Mouse (Mus musculus) liver, adult 2 months (tissue): ENCODE data around the gene Ube4b.

Source experiments
- CTCF ChIP-seq: fragments of 200-500 bp; IDR thresholded peaks from 2 replicates; pipeline ENCODE4 v1.5.1; 2011; ENCODE audit warnings: low read depth, low read length, control low read depth
- POLR2A ChIP-seq: fragments of 200-500 bp; IDR thresholded peaks from 2 replicates; pipeline ENCODE4 v1.6.1; 2011; ENCODE audit warnings: low read length, control low read depth; ENCODE audit not compliant: insufficient read depth; ENCODE audit errors: extremely low read depth

DNA sequence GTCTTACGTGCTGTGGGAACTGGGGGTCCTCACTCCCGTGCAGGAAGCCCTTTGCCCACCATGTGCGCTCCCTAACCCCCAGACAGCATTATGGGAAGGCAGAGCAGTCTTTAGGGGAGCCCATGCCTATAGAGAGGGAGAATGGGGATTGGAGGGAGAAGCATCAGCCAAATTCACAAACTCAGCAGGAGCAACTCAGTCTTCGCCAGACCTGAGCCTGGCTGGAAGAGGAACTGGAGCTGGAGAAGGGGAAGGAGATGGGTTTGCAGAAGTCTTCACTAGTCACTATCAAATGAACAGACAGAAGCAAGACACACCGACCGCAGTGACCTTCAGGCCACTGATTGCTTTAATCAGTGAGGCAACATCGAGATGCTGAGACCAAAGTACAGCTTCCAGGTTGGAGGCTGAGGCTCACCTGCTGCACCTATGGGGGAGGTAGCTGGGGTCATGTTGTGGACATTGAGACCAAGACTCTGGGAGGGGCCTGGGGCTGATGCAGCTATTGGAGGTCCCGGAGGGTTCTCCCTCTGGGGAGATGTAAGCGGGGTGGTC is 28.3 kb downstream of the Ube4b start:
- TF ChIP-seq CTCF (no peak), POLR2A (no peak)
